Mouse (Mus musculus) spleen, postnatal 14 days (tissue): ENCODE measurements around the gene Ncor2.
A peak's percentile ranks its signal among the peaks of the same experiment; 100 is the strongest.

Experiments
- DNase-seq, 2 experiments: peaks; one replicate each; pipeline ENCODE4 v3.0.0; 2021 to 2022; ENCODE audit warnings: low spot score in 2 of 2

Gene Ncor2

DNA sequence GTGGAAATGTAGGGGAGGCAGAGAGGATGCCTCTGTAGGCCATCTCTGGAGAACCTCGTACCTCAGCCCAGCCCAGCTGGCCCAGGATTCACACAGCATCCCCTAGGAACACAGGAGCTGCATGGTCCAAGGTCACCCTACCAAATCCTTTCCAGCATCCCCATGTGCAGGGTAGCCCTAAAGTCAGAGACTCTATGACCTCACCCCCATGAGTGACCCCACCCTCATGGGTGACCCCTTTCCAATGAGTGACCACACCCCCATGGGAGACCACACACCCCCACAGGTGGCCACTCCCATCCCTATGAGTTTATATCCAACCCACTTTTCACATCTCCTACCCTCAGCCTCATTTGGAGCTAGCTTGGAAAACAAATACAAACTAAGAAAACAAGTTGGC, 51.1 kb downstream of the Ncor2 start:
- no peak for DNase-seq

DNA sequence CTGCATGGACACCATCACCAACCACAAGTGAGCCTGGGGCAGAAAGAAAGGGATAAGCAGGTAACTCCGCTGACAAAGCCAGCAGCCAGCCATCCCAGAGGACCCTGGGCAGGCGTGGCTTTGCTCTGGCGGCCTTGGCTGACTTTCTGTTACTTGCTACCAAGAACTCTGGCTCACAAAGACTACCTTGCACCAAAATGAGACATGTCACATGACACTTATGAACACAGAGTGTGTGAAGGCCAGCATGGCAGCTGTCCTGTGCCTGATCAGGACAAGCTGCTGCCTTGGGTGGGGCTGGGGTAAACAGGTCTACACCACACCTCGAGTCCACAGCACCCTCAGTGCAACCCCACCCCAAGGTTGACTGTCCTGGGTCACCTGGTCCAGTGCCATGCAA, 51.6 kb downstream of the Ncor2 start:
- no peak for DNase-seq

DNA sequence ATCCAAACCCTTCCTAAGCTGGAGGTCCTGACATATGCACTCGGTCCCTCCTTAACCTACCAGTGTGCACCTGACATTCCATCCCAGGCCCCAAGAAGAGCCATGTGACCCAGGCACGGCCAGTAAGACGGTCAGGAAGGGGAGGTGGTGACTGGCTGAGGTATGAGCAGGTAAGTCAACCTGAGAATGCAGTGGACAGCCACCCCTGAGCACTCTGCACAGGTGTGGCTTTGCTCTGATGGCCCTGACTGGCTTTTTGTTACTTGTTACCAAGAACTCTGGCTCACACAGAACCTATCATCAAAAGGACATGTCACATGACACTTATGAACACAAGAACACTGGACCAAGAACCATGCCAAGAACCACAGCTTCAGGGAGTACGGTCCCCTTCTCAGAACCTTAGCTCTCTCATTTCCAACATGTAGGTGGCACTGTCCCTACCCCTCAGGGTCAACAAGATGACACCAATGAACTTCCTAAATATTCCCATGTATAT, 53.0 kb downstream of the Ncor2 start:
- no peak for DNase-seq

DNA sequence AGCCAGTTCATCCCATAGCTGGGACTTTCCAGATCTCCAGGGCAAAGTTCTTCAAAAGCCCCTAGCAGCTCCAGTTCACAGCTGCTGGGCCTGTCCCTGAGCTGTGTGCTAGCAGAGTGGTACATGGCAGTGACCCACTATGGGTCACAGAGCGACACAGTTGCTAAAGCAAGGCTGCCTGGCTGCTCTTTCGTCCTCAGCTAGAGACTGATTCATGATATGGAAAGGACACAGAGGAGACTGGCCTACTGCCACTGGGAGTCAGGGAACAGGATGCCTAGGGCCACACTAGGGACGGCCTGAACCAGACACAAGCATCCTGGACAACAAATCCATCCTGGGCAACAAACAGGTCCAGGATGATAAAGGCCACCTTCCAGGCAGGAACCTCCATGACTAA, 53.8 kb downstream of the Ncor2 start:
- DNase-seq: no peak

DNA sequence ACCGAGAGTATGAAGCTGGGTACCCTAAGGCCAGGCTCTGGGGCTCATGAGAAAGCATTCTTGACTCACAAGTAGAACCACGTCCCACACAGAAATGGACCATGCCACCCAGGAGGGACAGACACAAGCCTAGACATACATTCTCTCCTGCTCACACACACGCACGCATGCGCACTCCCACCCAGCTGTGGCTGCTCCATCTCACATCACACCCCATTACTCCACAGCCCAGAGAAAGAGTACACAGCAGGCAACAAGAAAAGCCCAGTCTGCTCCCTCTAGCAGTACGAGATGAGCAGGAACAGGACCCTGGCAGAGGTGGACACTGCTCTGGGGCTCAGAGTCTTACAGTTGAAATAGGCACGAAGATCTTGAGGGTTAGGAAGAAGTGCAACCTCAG, 55.0 kb downstream of the Ncor2 start:
- DNase-seq: no peak

DNA sequence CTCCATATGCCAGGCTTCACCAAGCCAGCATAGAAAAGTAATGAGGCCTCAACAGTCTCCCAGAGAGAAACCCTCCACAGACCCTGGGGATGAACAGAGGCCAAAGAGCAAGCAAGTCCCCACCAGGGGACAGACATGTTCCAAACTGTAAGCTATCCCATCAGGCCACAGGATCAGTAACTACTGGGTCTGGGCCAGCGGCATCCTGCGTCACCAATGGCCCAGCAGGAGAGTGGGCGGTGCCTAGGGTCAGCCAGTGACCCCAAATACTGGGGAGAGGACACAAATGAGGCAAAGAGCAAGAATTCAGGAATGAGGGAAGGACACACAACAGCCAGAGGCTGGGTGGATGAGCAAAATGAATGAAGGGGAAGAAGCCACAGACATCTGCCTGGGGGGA, 55.8 kb downstream of the Ncor2 start:
- DNase-seq: no peak

DNA sequence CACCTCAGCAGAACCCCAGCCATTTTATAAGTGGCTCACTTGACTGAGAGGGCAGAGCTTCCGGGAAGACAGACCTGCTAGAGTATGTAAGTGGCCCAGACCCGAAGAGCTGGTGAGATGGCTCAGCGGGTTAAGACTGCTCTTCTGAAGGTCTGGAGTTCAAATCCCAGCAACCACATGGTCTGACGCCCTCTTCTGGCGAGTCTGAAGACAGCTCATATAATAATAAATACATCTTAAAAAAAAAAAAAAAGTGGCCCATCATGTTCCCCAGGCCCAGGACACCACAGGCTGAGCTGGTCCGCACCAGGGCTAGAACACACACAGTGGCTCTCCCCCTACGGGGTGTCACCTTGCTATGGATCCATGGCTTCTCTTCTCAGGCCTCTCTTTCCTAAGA, 56.5 kb downstream of the Ncor2 start:
- DNase-seq: no peak

DNA sequence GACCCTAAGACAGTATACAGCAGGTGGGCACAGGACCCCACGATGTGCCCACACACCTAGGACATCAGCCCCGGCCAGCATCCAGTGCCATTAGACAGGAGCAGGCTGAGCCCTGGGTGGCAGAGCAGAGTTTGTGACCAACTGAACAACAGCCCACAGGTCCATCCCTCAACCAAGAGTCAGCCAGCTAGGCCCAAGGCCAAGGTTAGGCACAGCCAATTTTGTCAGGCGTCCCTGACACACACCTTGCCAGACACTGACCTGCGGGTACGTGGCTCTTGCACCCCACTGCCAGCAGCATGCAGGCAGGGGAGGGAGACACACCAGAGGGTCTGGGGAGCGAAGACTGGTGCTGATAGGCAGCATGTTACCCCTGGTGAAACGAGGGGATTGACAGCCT, 57.0 kb downstream of the Ncor2 start:
- DNase-seq: no peak

DNA sequence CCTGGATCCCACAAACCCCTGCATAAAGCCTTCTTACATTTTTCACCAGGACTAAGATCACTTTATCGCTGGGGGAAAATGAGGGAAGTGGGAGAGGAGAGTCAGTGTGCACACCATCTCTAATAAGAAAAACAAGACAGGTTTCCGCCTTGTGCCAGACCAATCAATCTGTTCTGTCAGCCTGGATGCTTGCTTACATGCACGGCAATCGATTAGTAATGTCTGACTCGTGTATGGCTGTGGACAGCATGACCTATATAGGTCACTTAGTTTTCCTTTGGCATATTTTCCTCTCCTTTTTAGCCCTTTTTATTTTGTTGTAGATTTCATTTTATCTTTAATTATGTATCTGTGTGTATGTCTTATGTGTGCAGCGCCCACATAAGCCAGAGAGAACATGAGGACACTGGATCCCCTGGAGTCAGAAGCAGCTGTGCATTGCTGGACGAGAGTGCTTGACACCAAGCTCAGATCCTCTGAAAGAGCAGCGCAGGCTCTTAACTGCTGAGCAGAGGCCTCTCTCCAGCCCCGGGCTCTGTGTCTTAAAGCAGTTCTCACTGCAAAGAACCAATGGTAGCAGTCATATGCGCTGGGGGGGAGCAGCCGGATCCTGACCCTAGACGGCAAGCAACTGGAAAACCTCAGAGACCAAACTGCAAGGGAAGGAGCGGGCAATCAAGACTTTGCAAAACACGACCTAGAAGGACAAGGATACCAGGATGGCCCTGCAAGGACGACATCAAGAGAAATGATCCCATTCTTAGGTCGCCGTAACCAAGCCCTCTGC, 58.3 kb downstream of the Ncor2 start:
- DNase-seq: no peak

DNA sequence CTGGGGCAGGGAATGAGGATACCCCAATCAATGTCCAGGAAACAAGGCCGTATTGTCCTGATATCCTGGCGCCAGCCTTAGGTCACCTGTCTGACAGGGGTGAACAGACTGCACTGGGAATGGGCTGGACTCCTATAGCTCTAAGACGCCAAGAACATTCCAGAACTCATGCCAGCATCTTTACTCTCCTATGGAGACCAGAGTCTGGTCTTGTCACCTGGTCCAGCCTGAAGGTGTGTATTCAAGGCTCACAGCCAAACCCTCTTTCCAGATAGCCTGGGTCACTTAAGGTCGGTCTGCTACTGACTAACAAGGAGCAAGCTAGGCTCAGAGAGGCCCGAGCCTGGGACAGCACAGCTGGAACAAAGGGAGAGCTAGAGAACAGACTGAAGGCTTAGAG, 61.8 kb downstream of the Ncor2 start:
- DNase-seq: no peak

DNA sequence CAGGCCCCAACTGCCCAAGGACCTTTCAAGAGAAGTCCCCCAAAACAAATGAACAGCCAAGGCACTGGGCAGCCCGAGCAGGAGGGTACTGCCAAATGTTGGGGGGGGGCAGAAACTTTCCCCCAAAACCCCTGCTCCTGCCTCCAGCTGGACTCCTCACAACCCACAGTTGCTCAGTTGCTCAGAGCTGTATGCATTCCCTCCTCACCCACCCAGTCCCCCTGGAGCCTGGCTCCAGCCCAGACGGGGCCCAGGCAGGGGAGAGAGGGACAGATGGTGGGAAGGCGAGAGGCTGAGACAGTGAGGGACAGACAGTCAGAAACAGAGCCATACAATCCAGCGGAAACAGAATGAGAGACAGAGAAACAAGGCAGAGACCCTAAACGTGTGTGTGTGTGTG, 66.0 kb downstream of the Ncor2 start:
- DNase-seq: no peak

DNA sequence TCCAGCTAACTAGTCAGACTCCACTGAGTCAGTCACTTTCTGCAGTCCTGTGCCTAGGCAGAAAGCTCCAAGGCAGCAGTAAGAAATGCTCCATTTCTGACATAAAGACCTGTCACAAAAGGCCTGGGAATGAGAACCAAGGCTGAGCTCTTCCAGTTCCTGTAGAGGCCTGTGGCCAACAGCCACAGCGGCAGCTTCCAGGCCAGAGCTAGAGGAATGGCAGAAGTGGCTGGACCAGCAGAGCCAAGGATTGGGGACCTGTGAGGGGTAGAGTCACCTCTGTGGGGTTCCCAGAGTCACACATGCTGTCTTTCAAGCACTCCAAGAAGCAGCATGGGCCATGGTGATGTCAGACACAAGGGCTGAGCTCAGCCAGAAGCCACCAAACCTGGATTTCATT, 66.4 kb downstream of the Ncor2 start:
- no peak for DNase-seq

DNA sequence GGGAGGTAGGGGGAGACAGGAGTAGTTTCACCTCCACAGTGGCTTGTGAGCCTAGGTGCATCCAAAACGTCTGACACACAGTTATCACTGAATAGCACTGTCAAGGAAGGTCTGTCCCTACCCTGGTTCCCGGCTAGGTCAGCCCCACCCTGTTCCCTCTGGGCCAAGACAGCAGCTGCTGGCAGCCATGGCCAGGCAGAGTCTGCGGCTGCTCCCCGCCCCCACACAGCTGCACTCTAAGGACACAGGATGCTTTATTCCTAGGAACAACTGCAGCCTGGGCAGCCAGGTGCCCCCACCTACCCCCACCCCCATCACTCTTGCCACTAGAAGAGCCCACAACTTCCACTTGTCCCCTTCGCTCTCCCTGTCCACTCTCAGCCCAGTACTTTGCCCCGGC, 67.9 kb downstream of the Ncor2 start:
- DNase-seq: no peak

DNA sequence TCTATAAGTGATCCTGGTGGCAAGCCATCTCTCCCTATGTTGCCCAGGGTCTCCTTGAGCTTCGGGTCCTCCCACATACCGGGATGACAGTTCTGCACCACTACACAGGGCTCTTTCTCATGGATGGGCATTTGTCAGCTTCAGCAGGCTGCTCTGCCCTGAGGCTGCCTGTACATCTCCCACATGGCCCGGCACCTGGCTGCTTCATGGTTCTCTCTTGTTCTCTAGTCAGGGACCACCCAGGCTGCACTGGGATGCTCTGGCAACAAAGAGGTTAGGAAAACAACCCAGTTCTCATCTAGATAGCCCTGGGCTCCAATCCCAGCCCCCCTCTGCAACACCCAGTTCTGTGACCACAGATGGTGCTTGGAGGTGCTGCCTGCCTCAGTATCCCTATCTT, 68.3 kb downstream of the Ncor2 start:
- DNase-seq: no peak

DNA sequence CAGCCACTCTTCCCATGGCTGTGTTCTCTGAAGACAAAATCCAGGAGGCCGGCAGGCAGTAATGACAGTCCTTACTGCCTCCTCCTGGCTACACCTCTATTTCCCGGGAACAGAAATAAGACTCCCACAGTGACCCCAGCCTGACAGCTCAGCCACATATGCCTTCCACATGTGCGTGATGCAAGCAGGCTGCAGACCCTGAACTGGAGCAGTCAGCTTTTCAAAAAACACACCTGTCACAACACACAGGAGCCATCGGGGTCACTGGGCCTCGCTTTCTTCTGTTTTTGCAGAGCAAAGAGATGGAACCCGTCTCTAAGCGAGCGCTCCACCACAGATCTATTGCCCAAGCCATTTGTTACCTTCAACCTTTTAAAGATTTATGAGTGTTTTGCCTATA, 68.8 kb downstream of the Ncor2 start:
- DNase-seq: no peak

DNA sequence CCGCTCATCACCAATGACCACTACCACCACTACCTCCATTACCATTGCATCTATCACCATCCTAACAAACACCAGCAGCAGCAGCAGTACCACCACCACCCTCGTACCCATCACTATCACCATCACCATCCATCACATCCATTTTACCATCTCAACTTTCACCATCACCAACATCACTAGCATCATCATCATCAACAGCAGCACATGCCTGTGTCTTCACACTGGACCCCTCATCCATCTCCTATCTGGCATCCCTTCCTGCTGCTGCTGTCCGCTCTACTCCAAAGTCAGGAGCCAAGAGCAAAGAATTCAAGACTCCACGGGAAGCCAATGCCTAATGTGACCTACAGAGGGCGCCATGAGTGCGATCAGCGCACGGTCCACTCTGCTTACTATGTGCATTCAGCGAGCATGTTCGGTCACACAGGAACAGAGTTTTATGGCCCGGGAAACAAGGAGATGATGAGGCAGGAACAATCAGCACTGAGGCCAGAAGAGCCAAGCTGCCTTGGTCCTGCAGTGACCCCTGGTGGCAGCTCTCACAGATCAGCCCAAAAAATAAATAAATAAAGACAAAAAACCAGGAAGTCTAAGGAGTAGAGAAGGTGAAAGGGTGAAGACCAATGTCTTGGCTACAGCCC, 71.9 kb downstream of the Ncor2 start:
- peak in 1 of 2 experiments; percentile 23 for DNase-seq

DNA sequence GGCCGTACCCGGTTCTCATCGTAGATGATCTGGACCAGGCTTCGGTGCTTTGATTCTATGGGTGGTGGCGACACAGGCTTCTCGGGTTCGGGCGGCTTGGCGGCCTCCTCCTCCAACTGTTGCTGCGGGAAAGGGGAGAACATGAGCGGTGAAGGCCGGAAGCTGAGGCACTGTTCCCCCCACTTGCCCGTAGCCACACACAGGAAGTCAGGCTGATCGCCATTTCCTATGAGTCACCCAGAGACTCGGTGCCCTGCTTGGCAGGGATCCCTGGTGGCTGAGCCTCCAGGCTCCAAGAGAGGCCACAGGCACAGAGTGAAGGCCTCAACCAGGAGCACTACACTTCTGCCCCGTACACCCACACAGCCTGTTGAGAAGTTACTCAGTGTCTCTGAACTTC, 72.8 kb downstream of the Ncor2 start:
- DNase-seq: peak in 1 of 2 experiments; percentile 28

DNA sequence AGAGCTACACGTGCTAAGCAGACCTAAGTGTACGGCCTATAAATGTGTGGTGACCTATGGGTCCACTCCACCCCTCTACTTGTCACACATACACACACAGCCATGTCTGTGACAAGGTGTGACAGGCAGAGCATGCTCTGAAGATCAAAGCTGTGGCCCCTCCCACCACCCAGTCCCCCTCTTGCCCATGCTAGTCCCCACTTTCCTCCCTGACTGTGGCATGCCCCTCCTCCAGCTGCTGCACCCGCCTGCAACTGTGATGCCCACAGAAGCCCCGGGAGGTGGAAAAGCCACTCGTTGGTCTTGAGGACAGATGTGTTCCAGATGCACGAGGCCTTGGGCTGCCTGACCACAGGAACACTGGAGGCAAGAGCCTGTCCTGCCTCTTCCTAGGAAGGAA, 74.2 kb downstream of the Ncor2 start:
- DNase-seq: no peak

DNA sequence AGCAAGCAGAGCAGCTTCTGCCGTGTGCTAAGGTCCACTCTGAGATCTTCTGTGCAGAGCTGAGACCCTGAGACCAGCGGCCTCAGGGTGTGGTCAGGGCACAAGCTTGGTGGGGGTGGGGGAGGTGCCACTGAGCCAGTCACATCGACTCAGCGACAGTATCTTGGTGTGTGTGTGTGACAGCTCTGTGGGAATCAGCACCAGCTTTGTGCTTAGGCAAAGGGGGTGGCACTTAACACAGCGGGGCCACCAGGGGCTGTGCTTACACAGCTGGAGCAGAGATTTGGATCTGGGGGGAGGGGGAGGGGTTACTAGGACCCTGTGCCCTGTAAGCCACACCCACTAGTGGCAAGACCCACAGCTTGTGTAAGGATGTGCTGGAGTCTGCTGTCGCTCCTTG, 75.6 kb downstream of the Ncor2 start:
- DNase-seq: no peak

DNA sequence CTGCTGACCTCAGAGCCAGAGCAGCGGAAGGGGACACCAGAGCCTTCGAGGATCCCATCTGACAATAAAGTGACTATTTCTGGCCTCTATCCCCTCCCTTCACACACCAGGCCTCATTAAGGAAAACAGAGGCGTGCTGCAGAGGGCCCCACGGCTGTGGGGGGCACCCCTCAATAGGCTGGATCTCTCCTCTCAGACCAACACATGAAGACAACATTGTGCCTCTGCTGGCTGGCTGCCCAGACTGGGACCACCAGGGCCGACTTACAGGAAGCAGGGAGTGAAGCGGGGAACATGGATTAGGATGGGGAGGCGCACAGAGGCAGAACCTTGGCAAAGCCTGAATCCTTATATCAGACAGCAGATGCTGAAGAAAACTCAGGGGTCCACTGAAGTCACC, 76.1 kb downstream of the Ncor2 start:
- no peak for DNase-seq

DNA sequence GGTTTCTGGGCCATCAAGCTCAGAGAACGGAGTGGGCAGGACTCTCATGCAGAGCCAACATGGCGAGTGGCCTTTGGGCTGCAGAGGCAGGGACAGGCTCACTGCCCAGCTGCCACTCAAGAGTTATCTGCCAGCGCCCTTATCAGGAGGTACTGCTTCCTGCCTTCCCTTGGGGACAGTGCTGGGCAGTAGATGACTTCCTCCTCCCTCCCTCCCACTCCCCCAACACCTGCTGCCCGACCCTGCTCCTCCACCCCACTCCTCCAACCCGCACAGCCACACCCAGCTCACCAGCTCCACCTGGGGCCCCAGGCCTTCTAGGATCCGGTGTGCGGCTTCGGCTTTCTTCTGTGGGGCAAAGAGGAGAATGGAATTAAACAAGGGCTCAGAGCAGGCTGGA, 76.7 kb downstream of the Ncor2 start:
- DNase-seq: no peak

DNA sequence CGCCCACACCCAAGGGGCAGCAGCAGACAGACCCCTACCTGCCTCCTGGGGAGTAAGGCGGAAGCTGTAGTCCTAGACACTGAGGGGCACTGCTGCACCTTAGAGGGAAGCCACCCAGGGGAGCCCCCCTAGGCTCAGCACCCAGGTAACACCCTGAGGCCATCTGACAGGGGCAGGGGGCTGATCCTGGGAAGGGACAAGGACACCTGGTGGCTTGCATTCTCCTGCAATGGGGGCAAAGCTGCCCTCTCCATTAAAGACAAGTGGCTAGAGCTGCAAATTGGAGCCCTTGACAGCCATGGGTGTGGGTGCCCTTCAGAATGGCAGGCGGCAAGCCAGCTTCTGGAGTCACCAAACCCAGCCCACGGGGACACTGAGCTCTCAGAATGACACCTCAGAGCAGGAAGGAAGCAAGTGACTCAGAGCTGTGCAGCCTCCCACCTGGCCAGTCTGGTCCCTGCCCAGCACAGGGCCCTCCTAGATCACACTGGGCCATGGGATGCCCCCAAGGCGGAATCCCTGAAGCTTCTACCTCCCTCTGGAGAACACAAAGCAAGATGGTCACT, 79.2 kb downstream of the Ncor2 start:
- DNase-seq: no peak

DNA sequence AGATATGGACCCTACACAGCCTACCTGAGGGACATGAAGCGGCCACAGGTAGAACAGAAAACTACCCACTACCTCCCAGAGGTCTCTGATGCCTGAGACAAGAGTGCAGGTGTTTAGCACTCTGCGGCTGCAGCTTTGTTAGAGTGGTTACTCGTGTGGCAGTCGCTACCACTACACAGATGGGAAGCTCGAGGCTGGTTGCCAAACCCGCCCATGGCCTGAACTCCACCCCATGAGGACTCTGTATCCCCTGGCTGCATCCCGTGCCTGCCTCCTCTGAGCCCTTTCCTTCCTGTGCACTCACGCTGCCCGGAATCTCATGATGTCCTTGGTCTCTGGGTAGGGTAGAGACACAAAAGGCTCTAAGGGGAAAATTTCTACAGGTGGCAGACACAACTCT, 80.3 kb downstream of the Ncor2 start:
- no peak for DNase-seq
